Mouse (Mus musculus) urinary bladder, adult 2 months (tissue): ENCODE results near the gene Camk2g. TPM values are rescaled to one million over a fixed set of nuclear protein-coding genes. Genes with fewer than 3 reads are reported as not detected.

Experiments
- DNase-seq: peaks from one replicate; pipeline ENCODE4 v3.0.0; 2022; ENCODE audit warnings: low spot score
- polyA plus RNA-seq: library from polyadenylated mRNA; depleted of rRNA; stranded (reverse); fragments of >200 nt; gene quantifications from 2 replicates; pipeline ENCODE4 v1.2.3, GENCODE M21; 2012; rRNA removed

Camk2g gene
- polyA plus RNA-seq: 134 and 139 TPM in 2 replicates

DNA sequence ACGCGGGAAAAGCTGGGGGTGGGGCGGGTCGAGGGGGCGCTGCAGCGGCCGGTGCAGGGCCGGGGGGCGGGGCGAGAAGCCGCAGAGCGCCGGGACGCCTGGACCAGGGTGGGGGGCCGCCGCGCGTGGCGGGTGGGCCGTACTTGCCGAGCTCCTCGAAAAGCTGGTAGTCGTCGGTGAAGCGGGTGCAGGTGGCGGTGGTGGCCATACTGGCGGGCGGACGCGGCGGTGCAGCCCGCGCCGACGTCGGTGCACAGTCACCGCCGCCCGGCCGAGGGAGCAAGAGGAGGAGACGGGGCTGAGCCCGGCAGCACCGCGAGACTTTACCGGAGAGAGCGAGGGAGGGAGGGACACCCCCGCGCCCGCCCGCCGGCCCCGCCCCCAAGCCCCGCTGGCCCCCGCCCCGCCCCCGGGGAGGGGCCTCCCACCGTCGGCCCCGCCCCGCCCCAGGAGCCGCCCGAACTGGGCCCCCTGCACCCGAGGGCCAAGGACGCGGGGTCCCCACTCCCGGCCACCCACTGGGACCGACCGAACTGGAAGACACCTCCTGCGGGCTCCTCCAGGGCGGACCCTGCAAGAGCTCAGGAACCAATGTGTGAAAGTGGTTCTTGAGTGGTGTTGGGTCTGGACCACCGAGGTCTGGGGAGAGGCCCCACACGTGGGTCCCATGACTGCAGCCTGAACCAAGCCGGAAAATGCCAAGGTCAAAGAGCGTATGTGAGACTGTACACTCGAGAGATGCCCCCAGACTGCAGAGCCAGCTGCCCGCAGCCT, at the start of gene Camk2g:
Gene Camk2g, minus strand, starts transcription at position 331 of the 774 bp plus-strand sequence.
- DNase-seq: peak; percentile 77

DNA sequence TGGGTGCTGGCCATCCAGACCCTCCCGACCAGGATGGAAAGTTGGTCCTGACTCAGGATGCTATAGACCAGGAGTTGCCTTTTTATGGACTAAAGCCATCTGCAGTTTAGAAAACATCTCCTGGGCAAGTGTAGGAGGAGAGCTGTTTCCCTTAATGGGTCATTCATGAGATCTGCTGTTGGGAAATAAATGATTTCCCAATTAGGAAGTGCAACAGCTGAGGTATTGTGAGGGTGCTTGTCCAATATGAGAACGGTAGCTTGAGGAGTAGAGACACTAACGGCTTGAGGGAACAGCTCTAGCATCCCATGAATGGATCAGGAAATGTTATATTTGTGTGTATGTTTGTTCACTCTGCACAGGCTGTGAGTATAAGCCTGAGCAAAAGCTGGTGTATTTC, 48.7 kb upstream of the Camk2g start:
- no peak for DNase-seq

GRCm38 (mm10) chr14:20841526-20841925, 47.6 kb upstream of the Camk2g start:
- DNase-seq: no peak

- no peak for DNase-seq
Observed at GRCm38 (mm10) chr14:20837681-20838080, 43.8 kb upstream of the Camk2g start.

DNA sequence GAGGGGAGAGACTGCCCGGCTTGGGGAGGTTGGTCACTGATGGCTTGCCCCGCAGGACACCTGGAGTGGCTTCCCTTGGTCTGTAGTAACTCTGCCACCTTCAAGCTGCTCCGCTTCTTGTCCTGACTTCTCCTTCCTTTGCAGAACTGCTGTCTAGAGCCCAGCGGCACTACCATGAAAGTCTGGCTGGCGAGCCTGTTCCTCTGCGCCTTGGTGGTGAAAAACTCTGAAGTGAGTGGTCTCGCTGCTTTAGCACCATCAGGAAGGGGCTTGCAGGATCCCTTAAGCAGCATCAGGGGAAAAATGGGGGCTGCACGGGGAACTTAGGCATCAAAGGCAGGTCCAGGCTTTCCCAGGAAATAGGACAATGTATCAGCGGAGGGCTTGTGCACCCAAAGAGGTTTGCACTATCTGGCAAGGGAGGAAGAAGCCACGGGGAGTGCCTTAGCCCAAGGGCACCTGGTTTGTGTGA, 43.1 kb upstream of the Camk2g start:
- DNase-seq: no peak

DNA sequence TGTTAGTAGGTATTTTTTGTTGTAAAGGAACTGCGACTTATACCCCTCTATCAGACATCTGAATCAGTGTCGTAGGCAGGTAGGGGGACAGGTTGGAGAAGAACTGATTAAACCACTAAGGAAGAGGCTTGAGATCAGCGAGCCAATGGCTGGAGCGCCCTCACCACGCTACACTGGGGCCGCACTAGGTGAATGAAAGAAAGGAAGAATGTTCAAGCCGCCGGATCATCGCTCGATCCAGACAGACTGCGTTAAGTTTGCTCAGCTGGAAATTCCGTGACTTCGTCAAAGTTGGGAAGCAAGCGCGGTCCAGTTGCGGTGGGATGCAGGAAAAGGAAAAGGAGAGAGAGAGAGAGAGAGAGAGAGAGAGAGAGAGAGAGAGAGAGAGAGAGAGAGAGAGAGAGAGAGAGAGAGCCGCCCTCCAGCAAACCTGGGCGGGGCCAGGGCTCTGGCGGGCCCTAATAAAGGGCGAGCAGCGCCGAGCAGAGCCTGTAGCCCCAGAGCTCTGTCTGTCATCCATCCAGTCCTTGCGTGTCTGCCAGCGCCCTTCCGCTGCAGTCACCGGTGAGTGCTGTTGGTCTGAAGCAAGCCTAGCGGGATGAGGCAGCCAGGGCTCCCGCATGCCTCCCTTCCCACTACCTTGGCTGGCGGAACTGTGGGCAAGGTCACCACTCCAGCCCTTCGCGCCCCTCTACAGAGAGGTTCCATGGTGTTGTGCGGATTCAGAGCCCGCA, 42.5 kb upstream of the Camk2g start, which contains the start of gene Plau:
Gene Plau, plus strand, starts transcription at position 490 of the 734 bp plus-strand sequence.
- peak; percentile 75 for DNase-seq

DNA sequence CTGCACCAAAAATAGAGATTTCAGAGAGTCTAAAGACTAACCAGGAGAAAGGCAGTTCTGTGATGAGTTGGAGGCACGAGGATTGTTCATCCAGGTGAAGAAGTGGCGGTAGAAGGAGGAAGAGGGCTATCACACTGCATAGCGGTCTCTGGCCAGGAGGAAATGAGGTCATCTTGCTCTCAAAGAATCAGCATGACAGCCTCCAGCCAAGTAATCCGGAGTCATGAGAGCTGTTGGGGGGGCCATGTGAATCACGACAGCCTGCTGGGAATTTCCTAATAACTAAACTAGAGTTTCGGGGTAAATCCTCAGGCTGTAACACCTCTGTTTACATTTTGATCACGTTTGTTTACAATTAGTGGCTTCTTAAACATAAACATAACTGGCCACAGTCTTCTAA, 40.2 kb upstream of the Camk2g start:
- DNase-seq: no peak

GRCm38 (mm10) chr14:20833525-20833924, 39.6 kb upstream of the Camk2g start:
- DNase-seq: no peak

GRCm38 (mm10) chr14:20831915-20832314, 38.0 kb upstream of the Camk2g start:
- DNase-seq: no peak

- DNase-seq: no peak
Observed at GRCm38 (mm10) chr14:20831141-20831910, 37.4 kb upstream of the Camk2g start.

DNA sequence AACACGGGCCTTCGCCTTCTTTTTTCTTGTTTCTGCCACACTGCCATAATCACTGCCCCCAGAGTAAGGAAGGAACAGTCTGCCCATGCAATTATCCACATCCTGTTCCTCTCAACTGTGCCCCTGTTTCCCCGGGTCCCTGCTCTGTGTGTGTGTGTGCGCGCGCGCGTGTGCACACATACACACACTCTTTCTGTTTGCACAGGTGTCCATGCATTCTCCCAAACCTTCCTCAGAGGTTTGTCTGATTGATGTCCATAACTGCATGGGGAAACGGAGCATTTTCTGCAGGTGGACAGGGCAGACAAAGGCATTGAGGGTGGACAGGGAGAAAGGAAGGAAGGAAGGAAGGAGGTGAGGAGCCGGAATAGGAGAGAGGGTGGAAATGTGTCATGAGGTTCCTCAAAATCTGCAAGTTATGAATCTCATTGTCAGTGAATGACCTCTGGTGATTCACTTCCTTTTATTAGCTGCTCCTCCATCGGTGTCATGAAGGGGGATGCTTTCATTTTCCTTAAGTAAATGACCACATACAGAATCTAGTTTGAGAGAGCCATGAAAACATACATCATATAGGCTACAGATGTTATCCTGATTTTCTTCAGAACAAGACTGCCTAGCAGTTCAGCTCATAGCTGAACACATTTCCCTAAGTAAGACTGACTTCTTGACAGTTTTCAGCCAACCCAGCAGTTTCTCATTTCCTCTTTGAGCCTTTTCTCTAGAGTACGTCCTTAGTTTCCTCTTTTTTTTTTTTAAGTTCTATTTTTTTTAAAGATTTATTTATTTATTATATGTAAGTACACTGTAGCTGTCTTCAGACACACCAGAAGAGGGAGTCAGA, 35.9 kb upstream of the Camk2g start:
- DNase-seq: no peak

DNA sequence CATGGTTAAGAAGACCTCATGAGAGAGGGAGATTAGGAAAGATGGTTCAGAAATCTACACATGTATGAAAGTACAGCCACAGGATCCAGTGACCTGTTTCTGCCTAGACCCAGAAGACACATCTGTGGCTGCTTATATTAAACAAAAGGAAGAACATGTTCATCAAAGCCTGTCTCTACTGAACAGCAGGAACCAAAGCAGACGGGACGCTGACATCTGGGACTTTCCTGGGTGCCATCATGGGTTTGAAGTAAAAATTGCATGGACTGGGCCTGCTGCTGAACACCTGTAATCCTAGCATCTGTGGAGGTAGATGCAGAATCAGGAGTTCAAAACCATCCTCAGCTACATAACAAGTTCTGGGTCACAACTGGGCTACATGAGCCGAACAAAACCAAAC, 34.6 kb upstream of the Camk2g start:
- no peak for DNase-seq

DNA sequence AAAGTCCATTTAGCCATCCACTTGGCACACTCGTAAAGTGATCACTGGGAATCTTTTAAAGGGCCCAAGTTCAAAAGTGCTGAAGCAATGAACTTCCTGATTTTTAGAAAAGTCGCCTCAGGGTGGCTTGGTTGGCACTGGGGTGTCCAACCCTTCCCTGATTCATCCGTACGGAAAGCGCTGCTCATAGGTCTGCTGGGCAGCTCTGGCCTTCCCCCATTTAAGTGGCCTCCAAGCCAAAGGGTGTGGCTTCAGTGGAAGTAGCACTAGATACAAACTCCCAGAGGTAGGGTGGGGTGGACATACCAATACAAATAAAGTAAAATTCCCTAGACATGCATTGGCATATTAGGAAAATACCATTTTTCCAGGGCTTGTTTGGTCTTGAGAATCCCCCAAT, 33.6 kb upstream of the Camk2g start:
- peak; percentile 6 for DNase-seq

- peak; percentile 9 for DNase-seq
Observed at GRCm38 (mm10) chr14:20827061-20827460, 33.2 kb upstream of the Camk2g start.

GRCm38 (mm10) chr14:20825516-20825915, 31.6 kb upstream of the Camk2g start:
- no peak for DNase-seq

GRCm38 (mm10) chr14:20824517-20824916, 30.6 kb upstream of the Camk2g start:
- DNase-seq: no peak

- no peak for DNase-seq
Observed at GRCm38 (mm10) chr14:20815448-20815847, 21.6 kb upstream of the Camk2g start.

DNA sequence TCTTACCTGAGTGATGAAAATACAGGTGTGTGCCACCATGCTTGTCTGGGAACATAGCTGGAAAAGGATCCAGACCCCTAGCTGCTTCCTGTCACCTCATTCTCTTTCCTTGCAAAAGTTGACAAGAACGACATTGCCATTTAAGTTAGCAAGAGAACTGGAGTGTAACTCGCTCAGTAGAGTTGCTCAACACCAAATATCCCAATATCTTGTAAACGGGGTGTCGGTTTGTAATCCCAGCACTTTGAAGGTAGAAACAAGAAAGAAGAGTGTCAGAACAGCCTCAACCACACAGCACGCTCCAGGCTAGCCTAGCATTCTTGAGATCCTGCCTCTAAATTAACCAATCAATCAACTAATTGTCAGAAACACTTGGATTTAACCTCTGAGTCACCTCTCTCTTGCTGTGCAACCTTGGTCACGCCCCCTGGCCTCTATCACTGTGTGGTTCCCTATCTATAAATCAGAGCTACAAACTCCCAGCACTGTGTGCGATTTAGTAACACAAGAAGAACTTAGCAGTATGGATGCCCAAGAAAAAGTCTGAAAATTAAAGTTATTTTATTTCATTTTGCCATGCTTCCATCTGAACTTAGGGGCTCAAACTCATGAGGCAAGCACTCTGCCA, 18.0 kb upstream of the Camk2g start:
- DNase-seq: no peak

DNA sequence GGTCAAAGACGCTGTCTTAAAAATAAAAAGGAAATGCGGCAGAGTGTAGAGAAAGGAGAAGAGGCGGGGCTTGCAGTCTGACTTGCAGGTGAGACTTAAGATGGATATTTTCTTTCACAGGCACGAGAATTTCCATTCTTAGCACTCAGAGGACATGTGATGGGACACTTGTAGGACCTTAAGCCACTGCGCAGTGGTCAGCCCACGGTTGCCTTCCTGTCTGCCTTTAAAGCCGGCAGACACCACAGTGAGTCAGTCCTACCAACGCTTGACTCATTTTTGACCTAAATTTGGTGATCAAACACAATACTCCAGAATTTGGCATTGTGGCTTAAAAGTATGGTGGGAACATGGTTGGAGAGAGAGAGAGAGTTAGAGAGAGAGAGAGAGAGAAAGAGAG, 17.3 kb upstream of the Camk2g start:
- no peak for DNase-seq

DNA sequence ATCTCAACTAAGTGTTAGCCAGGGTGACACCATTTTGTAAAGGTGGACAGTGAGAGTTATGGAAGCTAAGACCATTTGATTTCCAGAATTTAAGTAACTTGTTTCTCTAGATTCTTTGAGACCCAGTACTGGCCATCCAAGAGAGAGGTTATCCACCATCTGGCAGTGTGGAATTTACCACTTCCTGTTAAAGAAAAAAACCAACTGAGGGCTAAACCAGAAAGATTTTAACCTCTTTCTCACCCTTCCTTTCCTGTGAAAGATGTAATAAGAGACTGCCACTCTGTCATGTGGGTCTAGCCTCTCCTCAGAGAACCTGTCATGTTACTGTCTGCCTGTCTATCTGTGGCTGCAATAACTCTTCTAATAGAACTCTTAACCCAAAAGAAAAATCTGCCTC, 15.9 kb upstream of the Camk2g start:
- DNase-seq: no peak

DNA sequence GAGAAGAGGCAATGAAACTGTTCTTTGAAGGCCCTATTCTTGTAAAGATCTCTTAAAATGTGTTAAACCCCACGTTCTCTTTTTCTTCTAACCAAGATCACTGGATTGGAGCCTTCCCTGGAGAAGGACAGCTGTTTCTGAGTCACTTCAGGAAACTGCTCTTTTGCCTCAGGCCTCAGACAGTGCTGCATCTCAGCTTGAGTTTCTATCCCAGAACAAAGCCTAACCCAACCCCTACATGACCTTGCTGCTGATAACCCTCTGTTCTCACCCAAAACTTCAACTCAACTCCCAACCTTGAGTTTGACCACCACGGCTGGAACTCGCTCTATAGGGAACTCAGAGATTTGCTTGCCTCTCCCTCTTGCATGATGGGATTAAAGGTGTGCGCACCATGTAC, 15.5 kb upstream of the Camk2g start:
- DNase-seq: no peak
